Mouse (Mus musculus): Measurements from ENCODE around the gene Fam193a.

The Fam193a gene

GRCm38 (mm10) chr5:34461841-34462240 lies 92.1 kb downstream of the Fam193a start:
- DNase-seq (ENCODE audit: low spot score): no peak

GRCm38 (mm10) chr5:34466079-34466478 lies 96.3 kb downstream of the Fam193a start:
- DNase-seq (ENCODE audit: low spot score): no peak

GRCm38 (mm10) chr5:34466648-34467047 lies 96.9 kb downstream of the Fam193a start:
- DNase-seq (ENCODE audit: low spot score): no peak

- DNase-seq (ENCODE audit: low spot score): peak; percentile 4
Observed at GRCm38 (mm10) chr5:34468039-34468775, 98.5 kb downstream of the Fam193a start.

GRCm38 (mm10) chr5:34480926-34481325 lies 111.2 kb downstream of the Fam193a start:
- no peak for DNase-seq (ENCODE audit: low spot score)

- DNase-seq (ENCODE audit: low spot score): no peak
Observed at GRCm38 (mm10) chr5:34485731-34486130, 116.0 kb downstream of the Fam193a start.

GRCm38 (mm10) chr5:34487320-34488090 lies 117.8 kb downstream of the Fam193a start:
- DNase-seq (ENCODE audit: low spot score): no peak

GRCm38 (mm10) chr5:34488741-34489417 lies 119.1 kb downstream of the Fam193a start:
- no peak for DNase-seq (ENCODE audit: low spot score)

GRCm38 (mm10) chr5:34489418-34489787 lies 119.7 kb downstream of the Fam193a start:
- no peak for DNase-seq (ENCODE audit: low spot score)

GRCm38 (mm10) chr5:34496745-34497144 lies 127.0 kb downstream of the Fam193a start:
- no peak for DNase-seq (ENCODE audit: low spot score)

GRCm38 (mm10) chr5:34500886-34501285 lies 131.2 kb downstream of the Fam193a start:
- DNase-seq (ENCODE audit: low spot score): no peak

GRCm38 (mm10) chr5:34501588-34501987 lies 131.9 kb downstream of the Fam193a start:
- DNase-seq (ENCODE audit: low spot score): no peak

- DNase-seq (ENCODE audit: low spot score): no peak
Observed at GRCm38 (mm10) chr5:34502411-34502810, 132.7 kb downstream of the Fam193a start.

- no peak for DNase-seq (ENCODE audit: low spot score)
Observed at GRCm38 (mm10) chr5:34502821-34503220, 133.1 kb downstream of the Fam193a start.

GRCm38 (mm10) chr5:34512486-34512885 lies 142.8 kb downstream of the Fam193a start:
- no peak for DNase-seq (ENCODE audit: low spot score)

- peak; percentile 96 for DNase-seq (ENCODE audit: low spot score)
Observed at GRCm38 (mm10) chr5:34513466-34514217, 143.9 kb downstream of the Fam193a start, which contains the start of gene Tnip2. Gene Tnip2 (minus strand): TSS chr5:34513991.

- DNase-seq (ENCODE audit: low spot score): no peak
Observed at GRCm38 (mm10) chr5:34514218-34514566, 144.5 kb downstream of the Fam193a start.

GRCm38 (mm10) chr5:34515096-34515495 lies 145.4 kb downstream of the Fam193a start:
- DNase-seq (ENCODE audit: low spot score): no peak

- DNase-seq (ENCODE audit: low spot score): peak; percentile 71
Observed at GRCm38 (mm10) chr5:34517913-34518312, 148.2 kb downstream of the Fam193a start.

- no peak for DNase-seq (ENCODE audit: low spot score)
Observed at GRCm38 (mm10) chr5:34519389-34519910, 149.7 kb downstream of the Fam193a start.

GRCm38 (mm10) chr5:34520458-34521209 lies 150.9 kb downstream of the Fam193a start:
- DNase-seq (ENCODE audit: low spot score): no peak

Measured in spleen, adult 12 weeks (tissue).